Mouse (Mus musculus) forebrain, embryonic 13.5 days (tissue): ENCODE data around the gene Psmc1. TPM values are rescaled to one million over a fixed set of nuclear protein-coding genes. Genes with fewer than 3 reads are reported as not detected.

Source experiments
- ATAC-seq: fragments of 200-750 bp; cut with Nextera tagmentation; 2 replicates; pipeline ENCODE4 v1.8.0; 2017
- H3K27ac ChIP-seq: fragments of 300-500 bp; sonication (generic); 2 replicates; pipeline ENCODE4 v1.5.1; 2015; ENCODE audit warnings: inconsistent platforms, mild to moderate bottlenecking, moderate library complexity
- H3K27me3 ChIP-seq: fragments of 300-500 bp; sonication (generic); 2 replicates; pipeline ENCODE4 v1.6.1; 2015; ENCODE audit warnings: mild to moderate bottlenecking, inconsistent platforms
- H3K36me3 ChIP-seq: fragments of 300-500 bp; sonication (generic); 2 replicates; pipeline ENCODE4 v1.6.1; 2015; ENCODE audit warnings: mild to moderate bottlenecking, inconsistent platforms; ENCODE audit not compliant: poor library complexity, severe bottlenecking
- H3K4me1 ChIP-seq: fragments of 300-500 bp; sonication (generic); 2 replicates; pipeline ENCODE4 v1.6.1; 2015; ENCODE audit warnings: inconsistent platforms
- H3K4me2 ChIP-seq: fragments of 300-500 bp; sonication (generic); 2 replicates; pipeline ENCODE4 v1.6.1; 2015; ENCODE audit warnings: inconsistent platforms, mild to moderate bottlenecking, moderate library complexity
- H3K4me3 ChIP-seq: fragments of 300-500 bp; sonication (generic); 2 replicates; pipeline ENCODE4 v1.5.1; 2015; ENCODE audit warnings: mild to moderate bottlenecking, inconsistent platforms
- H3K9ac ChIP-seq: fragments of 300-500 bp; sonication (generic); 2 replicates; pipeline ENCODE4 v1.6.1; 2015; ENCODE audit warnings: mild to moderate bottlenecking, inconsistent platforms
- H3K9me3 ChIP-seq: fragments of 300-500 bp; sonication (generic); replicated peaks from 2 replicates; pipeline ENCODE4 v1.6.1; 2016; ENCODE audit warnings: inconsistent platforms
- WGBS: fragments of 180-500 bp; shearing (Covaris S2); methylation state at CpG from one replicate; pipeline ENCODE4 v1.1.7; 2015; 5-methylcytosine and 5-hydroxymethylcytosine counted together
- polyA plus RNA-seq: library from polyadenylated mRNA; unstranded; fragments of >200 nt; fragmentation: Nextera tagmentation; extraction: Ambion mirVana; gene quantifications from 2 replicates; pipeline ENCODE4 v1.2.1, GENCODE M21; 2015

Gene Psmc1
- polyA plus RNA-seq = 303 and 312 TPM in 2 replicates

DNA sequence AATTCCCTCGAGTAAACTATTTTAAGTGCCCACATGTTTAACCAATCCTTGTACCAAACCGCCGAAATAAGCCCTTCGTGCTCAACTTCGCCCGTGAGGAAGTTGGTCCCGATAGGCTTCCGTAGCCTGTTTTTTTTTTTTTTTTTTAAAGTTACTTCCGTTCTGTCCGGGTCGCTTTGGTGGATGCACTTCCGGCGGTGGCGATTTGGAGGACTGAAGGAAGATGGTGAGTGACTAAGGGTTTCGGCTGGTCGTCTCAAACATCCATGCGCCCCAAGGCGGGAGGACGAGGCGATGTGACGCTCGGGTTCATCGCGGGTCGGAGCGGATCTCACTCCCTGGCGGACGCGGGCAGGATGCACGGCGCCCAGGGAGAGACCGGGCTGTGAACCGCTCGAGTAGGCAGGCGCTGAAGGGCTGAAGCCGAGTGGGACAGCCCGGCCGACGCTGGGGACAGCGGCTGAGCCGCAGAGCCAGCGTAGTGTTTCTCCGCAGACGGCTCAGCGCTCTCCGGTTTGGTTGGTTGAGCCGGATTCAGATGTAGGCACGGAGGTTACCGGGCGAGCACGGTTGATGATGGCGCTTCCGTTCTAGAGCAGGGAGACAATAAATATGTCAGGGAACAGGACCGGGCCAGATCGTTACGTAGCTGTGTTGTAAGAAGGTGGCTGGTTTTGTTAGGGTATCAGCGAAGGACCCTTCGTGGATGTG is at the start of gene Psmc1:
Gene Psmc1 (plus strand): TSS at position 169 of the 711 bp plus-strand sequence.
- under 1% methylated on average over 58 of the region's 58 CpGs for WGBS
- Histone ChIP-seq H3K4me3 (peak within 1 kb of the TSS; percentile 94), H3K9ac (peak within 1 kb of the TSS; percentile 95), H3K36me3 (peaks cover 30% of the 10 kb centered on the region), H3K4me1 (peaks cover 19% of the 10 kb centered on the region), H3K27ac (peak within 1 kb of the TSS; percentile 83), H3K27me3 (no peaks in the 10 kb centered on the region), H3K4me2 (peak within 1 kb of the TSS; percentile 93), H3K9me3 (no peaks in the 10 kb centered on the region)
- peak; percentile 84 for ATAC-seq

- H3K4me1 ChIP-seq = no peaks in the 10 kb centered on the region
- H3K27ac ChIP-seq = no peak overlapping the region
- no peaks in the 10 kb centered on the region for H3K36me3 ChIP-seq
- no peaks in the 10 kb centered on the region for H3K27me3 ChIP-seq
- no peak overlapping the region for H3K4me3 ChIP-seq
- H3K9me3 ChIP-seq = no peaks in the 10 kb centered on the region
- H3K4me2 ChIP-seq = no peak overlapping the region
- 94% methylated on average over 10 of the region's 10 CpGs for WGBS
- ATAC-seq = no peak
- no peak overlapping the region for H3K9ac ChIP-seq
Measured at GRCm38 (mm10) chr12:100061071-100061470, 48.9 kb upstream of the Psmc1 start.

DNA sequence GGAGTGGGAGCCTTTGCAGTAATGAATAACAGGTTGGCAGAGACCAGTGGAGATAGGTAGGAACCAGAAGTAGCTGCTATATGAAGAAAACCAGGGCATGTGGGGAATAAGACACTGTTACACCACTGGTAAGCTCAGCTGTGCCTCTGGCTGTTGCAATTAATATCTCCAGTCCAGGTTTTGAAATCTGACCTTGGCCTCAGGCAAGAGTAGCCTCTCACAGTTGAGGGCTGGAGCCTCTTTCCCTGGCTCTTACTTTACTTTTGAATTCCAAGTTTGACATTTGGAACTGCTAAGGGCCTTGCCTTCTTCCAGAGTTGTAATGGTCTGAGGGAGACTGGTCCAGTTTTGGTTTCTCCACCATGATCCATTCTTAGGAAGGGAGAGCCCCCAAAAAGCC is 48.1 kb upstream of the Psmc1 start:
- ATAC-seq = no peak
- H3K4me2 ChIP-seq = no peak overlapping the region

GRCm38 (mm10) chr12:100062584-100062983 is 47.4 kb upstream of the Psmc1 start:
- WGBS = 70% methylated on average over 3 of the region's 3 CpGs
- no peak overlapping the region for H3K27ac ChIP-seq
- H3K9me3 ChIP-seq = no peaks in the 10 kb centered on the region
- H3K4me1 ChIP-seq = no peaks in the 10 kb centered on the region
- H3K4me2 ChIP-seq = no peak overlapping the region
- H3K4me3 ChIP-seq = no peak overlapping the region
- no peaks in the 10 kb centered on the region for H3K36me3 ChIP-seq
- H3K9ac ChIP-seq = no peak overlapping the region
- ATAC-seq = no peak
- H3K27me3 ChIP-seq = no peaks in the 10 kb centered on the region

More for the DNA sequence above, 48.1 kb upstream of the Psmc1 start:
- H3K27me3 ChIP-seq = no peaks in the 10 kb centered on the region
- no peak overlapping the region for H3K27ac ChIP-seq
- H3K9ac ChIP-seq = no peak overlapping the region
- no peaks in the 10 kb centered on the region for H3K4me1 ChIP-seq
- no peaks in the 10 kb centered on the region for H3K36me3 ChIP-seq
- H3K4me3 ChIP-seq = no peak overlapping the region
- no peaks in the 10 kb centered on the region for H3K9me3 ChIP-seq

GRCm38 (mm10) chr12:100065109-100065508 is 44.8 kb upstream of the Psmc1 start:
- Histone ChIP-seq H3K4me1 (no peaks in the 10 kb centered on the region), H3K4me3 (no peak overlapping the region), H3K27ac (no peak overlapping the region), H3K9ac (no peak overlapping the region), H3K4me2 (no peak overlapping the region), H3K9me3 (no peaks in the 10 kb centered on the region), H3K27me3 (no peaks in the 10 kb centered on the region), H3K36me3 (no peaks in the 10 kb centered on the region)
- 82% methylated on average over 3 of the region's 3 CpGs for WGBS
- no peak for ATAC-seq

- no peak overlapping the region for H3K4me3 ChIP-seq
Measured at GRCm38 (mm10) chr12:100067477-100067876, 42.5 kb upstream of the Psmc1 start.

DNA sequence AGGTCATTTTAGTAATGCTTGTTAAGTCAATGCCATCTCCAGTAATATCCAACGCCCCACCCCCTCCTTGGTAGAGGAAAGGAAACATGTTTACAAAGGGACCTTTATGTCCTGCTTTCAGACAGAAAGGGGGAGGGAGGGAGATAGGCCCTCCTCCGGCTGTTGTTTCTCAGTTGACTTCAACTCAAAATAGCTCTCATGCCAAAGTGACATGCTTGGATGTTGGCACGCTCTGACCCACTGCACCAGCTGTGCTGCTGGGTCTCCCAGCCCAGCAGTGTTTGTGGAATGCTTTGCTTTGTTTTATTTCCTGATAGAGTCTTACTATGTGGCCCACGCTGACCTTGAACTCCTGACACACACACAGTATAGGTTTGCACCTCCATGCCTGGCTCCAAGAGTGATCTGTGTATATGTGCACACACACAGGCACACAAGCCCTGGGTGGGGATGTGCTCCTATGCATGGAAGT is 36.7 kb upstream of the Psmc1 start:
- no peak overlapping the region for H3K4me3 ChIP-seq
- 45% methylated on average over 4 of the region's 4 CpGs for WGBS
- no peaks in the 10 kb centered on the region for H3K36me3 ChIP-seq
- no peaks in the 10 kb centered on the region for H3K9me3 ChIP-seq
- no peaks in the 10 kb centered on the region for H3K4me1 ChIP-seq
- H3K4me2 ChIP-seq = no peak overlapping the region
- no peak overlapping the region for H3K27ac ChIP-seq
- H3K27me3 ChIP-seq = no peaks in the 10 kb centered on the region
- no peak overlapping the region for H3K9ac ChIP-seq
- ATAC-seq = no peak

More at GRCm38 (mm10) chr12:100067477-100067876, 42.5 kb upstream of the Psmc1 start:
- no peaks in the 10 kb centered on the region for H3K36me3 ChIP-seq
- no peak for ATAC-seq
- H3K4me1 ChIP-seq = no peaks in the 10 kb centered on the region
- H3K9ac ChIP-seq = no peak overlapping the region
- H3K27me3 ChIP-seq = no peaks in the 10 kb centered on the region
- no peak overlapping the region for H3K27ac ChIP-seq
- no peak overlapping the region for H3K4me2 ChIP-seq
- WGBS = 96% methylated on average over 5 of the region's 5 CpGs
- no peaks in the 10 kb centered on the region for H3K9me3 ChIP-seq

DNA sequence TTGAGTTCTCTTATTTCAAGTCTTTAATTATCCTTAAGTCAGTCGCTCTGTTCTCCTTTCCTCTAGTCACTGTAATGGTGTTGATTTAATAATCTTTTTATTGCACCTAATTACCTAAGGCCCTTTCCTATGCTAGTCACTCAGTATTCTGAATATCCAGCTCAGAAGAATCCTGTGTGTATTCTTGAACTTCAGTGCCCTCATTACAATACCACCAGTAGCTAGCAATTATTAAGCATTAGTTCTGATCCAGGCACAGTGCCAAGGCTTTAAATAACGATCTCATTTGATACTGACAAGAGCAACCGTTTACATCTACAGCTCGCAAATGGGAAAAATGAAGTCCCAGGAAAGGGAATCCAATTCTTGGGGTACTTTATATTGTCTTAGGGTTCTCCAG is 34.2 kb upstream of the Psmc1 start:
- 0 out of 2 replicates have a peak, but pooled peaks have one; percentile 19 for ATAC-seq
- H3K27ac ChIP-seq = no peak overlapping the region
- H3K4me1 ChIP-seq = no peaks in the 10 kb centered on the region
- H3K27me3 ChIP-seq = no peaks in the 10 kb centered on the region
- no peak overlapping the region for H3K9ac ChIP-seq
- H3K4me2 ChIP-seq = no peak overlapping the region
- WGBS = 29% methylated on average over 4 of the region's 4 CpGs
- H3K36me3 ChIP-seq = no peaks in the 10 kb centered on the region
- H3K4me3 ChIP-seq = no peak overlapping the region
- no peaks in the 10 kb centered on the region for H3K9me3 ChIP-seq

- 83% methylated on average over 8 of the region's 8 CpGs for WGBS
- H3K27ac ChIP-seq = no peak overlapping the region
- ATAC-seq = no peak
Measured at GRCm38 (mm10) chr12:100079636-100080286, 30.2 kb upstream of the Psmc1 start.

DNA sequence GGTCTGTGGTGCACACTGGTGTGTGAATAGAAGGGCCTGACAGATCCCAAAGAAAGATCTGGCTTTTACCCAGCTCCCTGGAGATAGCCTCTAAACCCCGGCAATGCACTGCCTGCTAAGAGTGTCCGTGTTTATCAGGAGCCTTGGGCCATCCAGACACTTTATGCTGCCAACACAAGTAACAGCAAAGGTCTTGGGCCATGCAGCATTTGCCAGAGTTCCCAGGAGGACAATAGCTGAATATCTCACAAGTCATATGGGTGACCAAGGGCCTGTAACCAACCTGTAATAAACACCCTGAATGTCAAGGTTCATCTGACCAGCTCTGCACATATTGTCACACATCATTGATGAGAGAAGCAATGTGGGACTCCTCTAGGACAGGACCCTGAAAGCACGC is 21.9 kb upstream of the Psmc1 start:
- Histone ChIP-seq H3K27me3 (no peaks in the 10 kb centered on the region), H3K9me3 (no peaks in the 10 kb centered on the region), H3K9ac (no peak overlapping the region), H3K36me3 (no peaks in the 10 kb centered on the region), H3K4me1 (peaks cover 7% of the 10 kb centered on the region; the same call in 1 of the 2 replicates), H3K4me3 (no peak overlapping the region), H3K27ac (no peak overlapping the region), H3K4me2 (no peak overlapping the region)
- 94% methylated on average over 3 of the region's 3 CpGs for WGBS
- ATAC-seq = no peak

More at GRCm38 (mm10) chr12:100079636-100080286, 30.2 kb upstream of the Psmc1 start:
- no peak overlapping the region for H3K4me2 ChIP-seq
- H3K9me3 ChIP-seq = no peaks in the 10 kb centered on the region
- no peak overlapping the region for H3K4me3 ChIP-seq
- no peaks in the 10 kb centered on the region for H3K36me3 ChIP-seq
- H3K4me1 ChIP-seq = peaks cover 7% of the 10 kb centered on the region; the same call in 1 of the 2 replicates
- no peak overlapping the region for H3K9ac ChIP-seq
- no peaks in the 10 kb centered on the region for H3K27me3 ChIP-seq

DNA sequence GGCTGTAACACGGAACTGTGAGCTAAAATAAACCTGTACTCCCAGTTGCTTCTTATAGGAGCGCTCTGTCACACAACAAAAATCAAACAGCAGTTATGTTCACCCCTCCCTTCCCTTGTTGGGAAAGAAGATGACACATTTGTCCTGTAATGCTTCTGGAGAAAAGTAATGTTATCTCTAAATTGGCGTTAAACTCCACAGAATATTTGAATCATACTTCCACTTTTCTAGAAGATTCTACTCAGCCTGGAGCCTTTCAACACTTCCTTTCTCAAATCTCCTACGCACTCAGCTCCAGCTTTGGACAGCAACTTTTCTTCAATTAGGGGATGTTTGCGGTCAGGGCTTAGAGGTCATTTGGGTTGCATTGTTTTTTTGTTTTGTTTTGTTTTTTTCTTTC is 20.7 kb upstream of the Psmc1 start:
- Histone ChIP-seq H3K36me3 (no peaks in the 10 kb centered on the region), H3K4me3 (no peak overlapping the region), H3K9ac (no peak overlapping the region), H3K4me1 (no peaks in the 10 kb centered on the region; the same call in 1 of the 2 replicates), H3K9me3 (no peaks in the 10 kb centered on the region), H3K27me3 (no peaks in the 10 kb centered on the region), H3K27ac (no peak overlapping the region), H3K4me2 (no peak overlapping the region)
- WGBS = 89% methylated on average over 5 of the region's 5 CpGs
- no peak for ATAC-seq

DNA sequence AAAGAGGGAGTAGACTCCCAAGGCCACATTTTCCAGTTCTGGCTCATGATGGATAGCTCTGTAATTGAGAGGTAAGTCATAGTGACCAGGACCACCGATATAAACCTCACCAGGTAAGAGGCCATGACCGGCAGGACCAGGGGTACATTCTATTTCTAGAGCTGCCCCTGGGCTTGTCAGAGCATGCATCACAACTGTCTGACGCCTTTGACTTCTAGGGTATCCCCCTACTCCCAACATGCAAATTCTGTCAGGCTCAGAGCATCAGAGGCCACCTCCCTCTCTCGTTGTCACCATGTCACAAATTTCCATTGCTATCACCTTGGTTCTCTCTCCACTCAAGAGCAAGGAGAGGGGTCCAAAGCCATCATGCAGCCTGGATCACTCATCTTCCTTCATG is 19.2 kb upstream of the Psmc1 start:
- Histone ChIP-seq H3K9me3 (no peaks in the 10 kb centered on the region), H3K27me3 (no peaks in the 10 kb centered on the region), H3K36me3 (no peaks in the 10 kb centered on the region), H3K4me2 (no peak overlapping the region), H3K9ac (no peak overlapping the region), H3K27ac (no peak overlapping the region), H3K4me3 (no peak overlapping the region), H3K4me1 (no peaks in the 10 kb centered on the region)
- WGBS = 96% methylated on average over 4 of the region's 4 CpGs
- no peak for ATAC-seq
